Mouse (Mus musculus) right cerebral cortex, postnatal 36 days (tissue): Measurements from ENCODE around the gene Apod.
"Not testable (repeated sequence)": the region's sequence is repeated elsewhere in the genome, so short reads cannot be mapped to it uniquely, and the experiment has no call there.

Experiments
- DNase-seq, 2 experiments: peaks; one replicate each; pipeline ENCODE4 v3.0.0; 2022; ENCODE audit warnings: low spot score in 2 of 2, mixed read lengths in 1 of 2

Gene Apod

DNA sequence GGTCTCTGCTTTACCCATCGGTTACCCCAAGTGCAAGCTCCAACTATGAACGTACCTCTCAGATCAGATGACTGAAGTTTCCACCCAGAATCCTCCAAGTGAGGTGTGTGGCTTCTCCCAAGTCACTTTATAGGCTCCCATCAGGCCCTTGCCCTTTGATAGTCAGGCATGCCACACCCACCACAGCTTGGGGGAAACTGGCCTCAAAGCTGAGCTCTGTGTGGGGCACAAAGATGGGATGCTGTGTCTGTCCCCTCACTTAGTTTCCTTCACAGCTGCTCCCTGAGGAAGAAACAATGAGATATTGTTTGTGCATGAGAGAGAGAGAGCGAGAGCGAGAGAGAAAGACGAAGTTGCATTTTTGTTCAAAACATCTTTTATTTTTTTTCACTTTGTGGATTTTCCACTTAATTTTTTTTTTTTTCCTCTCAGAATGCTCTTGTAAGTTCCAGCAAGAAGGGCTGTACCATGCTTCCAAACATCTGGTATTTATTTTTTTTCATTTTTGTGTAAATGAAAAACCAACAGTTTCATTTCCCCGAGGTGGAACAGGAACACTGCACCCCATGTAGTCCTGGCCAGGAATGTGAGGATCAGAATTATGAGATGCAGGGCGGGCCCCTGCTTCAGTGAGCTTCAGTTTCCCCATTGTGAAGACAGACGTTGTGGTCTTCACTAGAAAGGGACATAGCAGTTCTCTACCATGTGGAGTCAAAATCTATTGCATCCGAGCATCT is at the start of gene Apod:
Gene Apod, minus strand, starts transcription at position 312 of the 737 bp plus-strand sequence.
- DNase-seq: no peak

GRCm38 (mm10) chr16:31363685-31364436 is 49.3 kb upstream of the Apod start:
- DNase-seq: no peak

- DNase-seq: no peak
Measured at GRCm38 (mm10) chr16:31359542-31359941, 44.9 kb upstream of the Apod start.

DNA sequence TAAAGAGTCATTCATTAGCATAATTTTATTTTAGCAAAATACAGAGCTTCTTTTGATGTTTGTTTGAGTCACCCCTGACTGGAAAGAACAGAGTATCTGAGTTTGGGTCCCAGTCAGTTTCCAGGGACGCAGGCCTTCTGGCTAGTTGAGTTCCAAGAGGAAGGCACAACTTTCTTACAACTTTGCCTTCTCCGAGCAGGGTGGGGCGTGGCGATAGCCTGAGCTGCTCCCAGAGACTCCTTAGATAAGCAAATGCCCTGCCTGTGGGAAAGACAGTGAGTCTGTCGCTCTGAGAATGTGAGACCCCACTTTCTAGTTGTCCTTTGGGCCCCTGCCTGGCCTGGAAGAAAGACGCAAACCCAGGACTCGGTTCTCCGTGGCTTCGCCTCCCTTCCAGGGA is 44.4 kb upstream of the Apod start:
- no peak for DNase-seq

GRCm38 (mm10) chr16:31358576-31358975 is 44.0 kb upstream of the Apod start:
- no peak for DNase-seq

GRCm38 (mm10) chr16:31355882-31356281 is 41.3 kb upstream of the Apod start:
- DNase-seq: no peak

DNA sequence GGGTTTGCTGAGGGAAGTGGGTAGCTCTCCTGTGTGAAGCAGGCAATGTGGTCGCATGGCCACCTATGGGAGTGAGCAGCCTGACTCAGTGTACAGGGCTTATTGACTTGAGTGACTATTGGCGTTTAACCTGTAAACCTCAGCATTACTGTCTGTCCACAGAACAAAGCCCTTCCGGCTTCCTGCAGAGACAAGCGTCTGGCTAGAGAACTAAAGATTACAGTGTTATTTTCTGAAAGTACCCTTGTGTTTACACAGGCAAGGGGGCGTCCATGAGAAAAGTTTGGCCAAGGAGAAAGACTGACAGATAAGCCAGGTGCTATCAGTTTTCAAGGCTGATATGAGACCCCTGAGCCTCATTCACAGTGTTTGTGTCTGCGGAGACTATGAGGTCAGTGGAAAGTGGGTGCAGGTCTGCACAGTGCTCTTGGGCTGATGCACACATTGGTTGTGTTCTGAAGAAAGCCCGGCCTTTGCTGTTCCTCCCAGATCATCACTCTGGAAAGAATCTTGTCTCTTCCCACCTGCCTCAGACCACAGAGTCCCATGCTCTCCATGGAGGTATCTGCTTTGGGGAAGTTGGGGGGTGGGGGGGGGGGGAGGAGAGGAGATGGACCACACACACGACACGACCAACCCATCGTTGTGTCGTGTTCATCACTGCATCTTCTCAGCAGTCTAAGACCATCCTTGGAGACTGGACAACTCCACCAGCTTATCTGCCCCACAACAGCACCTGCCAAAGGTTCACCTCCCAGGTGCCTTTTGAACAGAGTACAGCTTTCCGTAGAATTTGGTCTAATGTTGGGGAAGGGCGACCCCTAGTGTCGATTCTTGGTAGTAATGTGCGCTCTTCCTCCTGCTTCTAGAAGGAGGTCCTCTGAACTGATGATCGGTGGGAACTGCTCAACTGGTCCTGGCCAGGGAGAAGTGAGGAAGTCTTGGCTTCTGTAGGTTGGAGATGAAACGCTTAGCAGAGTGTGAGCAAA is 40.0 kb upstream of the Apod start:
- DNase-seq: peak in 1 of 2 experiments; percentile 37

DNA sequence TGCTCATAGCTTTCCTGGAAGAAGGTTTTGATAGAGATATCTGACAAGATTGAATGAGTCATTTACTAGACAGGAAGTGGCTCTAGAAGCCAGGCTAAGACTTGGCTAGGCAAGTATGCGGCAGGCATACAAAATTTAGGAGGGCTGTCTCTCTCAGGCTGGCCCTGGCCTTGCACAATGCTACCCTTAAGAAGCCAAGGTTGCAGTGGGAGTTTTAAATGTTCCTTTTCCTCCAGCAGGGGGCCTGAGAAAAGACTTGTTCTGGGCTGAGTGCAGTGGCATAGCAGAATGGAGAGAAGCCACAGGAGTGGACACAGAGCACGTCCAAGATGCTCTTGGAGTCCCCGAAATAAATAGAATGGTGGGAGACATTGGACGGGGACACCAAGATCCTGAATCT is 38.4 kb upstream of the Apod start:
- DNase-seq: no peak

GRCm38 (mm10) chr16:31347581-31347980 is 33.0 kb upstream of the Apod start:
- peak; percentile 54 to 60 for DNase-seq

GRCm38 (mm10) chr16:31342966-31343365 is 28.4 kb upstream of the Apod start:
- no peak for DNase-seq

- no peak for DNase-seq
Measured at GRCm38 (mm10) chr16:31342556-31342955, 27.9 kb upstream of the Apod start.

DNA sequence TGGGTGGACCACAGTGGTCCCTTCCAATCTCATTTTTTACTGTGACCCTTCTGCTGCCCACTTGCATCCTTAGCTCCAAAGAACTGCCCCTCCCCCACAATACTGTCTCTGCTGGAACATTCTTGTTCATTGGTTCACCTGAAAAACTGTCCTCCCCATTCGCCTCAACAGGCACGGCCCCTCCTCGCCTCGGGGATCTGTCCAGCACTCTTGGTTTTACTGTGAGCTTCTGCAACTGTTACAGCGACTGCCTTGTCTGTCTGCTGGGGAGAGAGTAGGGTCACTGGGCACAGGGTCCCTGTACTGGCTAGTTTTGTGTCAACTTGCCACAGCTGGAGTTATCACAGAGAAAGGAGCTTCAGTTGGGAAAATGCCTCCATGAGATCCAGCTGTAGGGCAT is 24.7 kb upstream of the Apod start:
- no peak for DNase-seq

- no peak for DNase-seq
Measured at GRCm38 (mm10) chr16:31337956-31338355, 23.3 kb upstream of the Apod start.

DNA sequence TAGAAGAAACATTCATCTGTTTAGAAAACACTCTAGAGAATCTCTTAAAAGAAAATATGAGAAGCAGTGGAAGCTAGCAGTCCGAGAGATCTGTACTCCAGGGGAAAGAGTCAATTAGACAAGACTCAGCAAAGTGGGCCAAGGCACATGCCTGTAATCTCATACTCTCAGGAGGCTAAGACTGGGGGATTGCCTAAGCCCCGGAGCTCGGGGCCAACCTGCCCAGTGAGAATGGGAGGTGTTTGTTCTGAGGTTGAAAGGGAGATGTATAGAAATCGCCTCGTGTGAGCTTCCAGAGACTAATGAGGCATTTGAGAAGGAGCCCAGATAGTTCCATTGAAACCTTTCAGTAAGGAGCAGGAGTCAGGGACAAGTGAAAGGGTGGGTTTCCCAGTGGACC is 20.2 kb upstream of the Apod start:
- no peak for DNase-seq

DNA sequence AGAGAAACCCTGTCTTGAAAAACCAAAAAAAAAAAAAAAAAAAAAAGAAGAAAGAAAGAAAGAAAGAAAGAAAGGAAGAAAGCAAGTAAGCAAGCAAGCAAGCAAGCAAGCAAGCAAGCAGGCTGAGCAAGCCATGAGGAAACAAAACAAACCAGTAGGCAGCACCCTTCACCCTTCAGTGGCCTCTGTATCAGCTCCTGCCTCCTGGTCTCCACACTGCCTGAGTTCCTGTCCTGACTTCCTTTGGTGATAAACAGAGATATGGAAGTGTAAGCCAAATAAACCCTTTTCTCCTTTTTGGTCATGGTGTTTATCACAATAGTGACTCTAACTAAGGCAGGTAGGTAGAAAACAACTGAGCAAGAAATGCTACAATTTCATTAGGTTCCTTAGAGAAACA is 18.0 kb upstream of the Apod start:
- DNase-seq: no peak

DNA sequence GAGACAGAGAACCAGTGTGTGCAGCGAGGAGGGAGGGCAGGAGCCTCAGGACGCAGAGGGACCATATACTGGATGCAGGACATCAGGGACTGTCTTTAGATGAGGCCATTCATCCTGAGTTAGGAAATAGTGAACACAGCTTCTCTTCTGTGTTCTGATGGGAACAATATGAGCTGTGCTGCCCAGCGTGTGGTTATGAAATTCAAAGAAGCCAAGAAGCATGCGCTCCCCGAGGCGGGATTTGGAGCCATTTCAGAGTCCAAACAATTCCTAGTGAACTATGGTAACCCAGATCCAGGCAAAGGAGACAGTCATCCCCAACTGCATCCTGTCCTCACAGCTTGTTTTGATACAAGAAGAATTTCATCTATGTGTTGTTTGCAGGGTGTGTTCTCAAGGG is 16.4 kb upstream of the Apod start:
- not testable (repeated sequence) for DNase-seq

- DNase-seq: no peak
Measured at GRCm38 (mm10) chr16:31329668-31330067, 15.1 kb upstream of the Apod start.

- DNase-seq: no peak
Measured at GRCm38 (mm10) chr16:31327891-31328290, 13.3 kb upstream of the Apod start.

DNA sequence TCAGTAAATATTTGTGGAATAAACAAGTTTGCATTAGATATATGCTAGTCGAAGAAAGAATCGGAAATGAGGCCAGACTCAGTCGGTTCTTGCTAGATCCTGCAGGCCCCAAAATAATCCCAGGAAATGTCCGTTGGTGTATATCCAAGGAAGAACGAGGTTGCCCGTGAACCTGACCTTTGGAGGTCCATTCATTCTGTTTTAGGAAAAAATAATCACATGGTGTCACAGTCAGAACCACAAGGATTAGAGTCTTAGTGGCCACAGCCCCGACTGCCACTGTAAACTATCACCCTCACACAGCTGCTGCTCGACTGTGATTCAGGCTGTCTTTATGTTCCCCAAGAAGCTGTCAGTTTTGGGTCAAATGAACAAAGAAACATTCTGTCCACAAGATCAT is 12.8 kb upstream of the Apod start:
- no peak for DNase-seq

DNA sequence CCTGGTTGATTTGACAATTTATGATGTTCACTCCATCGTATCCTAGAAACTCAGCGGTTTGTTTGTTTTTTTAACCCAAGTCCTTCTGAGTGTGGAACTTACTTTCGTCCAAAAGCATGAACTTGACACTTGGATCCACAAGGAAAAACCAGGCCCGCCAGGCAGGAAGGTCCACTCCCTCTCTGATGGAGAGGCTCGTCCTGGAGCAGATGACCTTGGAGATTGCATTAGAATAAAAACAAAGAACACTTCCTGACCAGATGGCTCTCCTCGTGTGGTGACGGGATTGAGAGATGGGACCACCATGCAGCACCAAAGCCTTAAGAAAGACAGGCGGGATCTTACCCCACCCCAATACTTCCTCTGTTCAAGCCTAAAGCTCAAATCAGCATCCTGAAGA is 12.1 kb upstream of the Apod start:
- DNase-seq: no peak

DNA sequence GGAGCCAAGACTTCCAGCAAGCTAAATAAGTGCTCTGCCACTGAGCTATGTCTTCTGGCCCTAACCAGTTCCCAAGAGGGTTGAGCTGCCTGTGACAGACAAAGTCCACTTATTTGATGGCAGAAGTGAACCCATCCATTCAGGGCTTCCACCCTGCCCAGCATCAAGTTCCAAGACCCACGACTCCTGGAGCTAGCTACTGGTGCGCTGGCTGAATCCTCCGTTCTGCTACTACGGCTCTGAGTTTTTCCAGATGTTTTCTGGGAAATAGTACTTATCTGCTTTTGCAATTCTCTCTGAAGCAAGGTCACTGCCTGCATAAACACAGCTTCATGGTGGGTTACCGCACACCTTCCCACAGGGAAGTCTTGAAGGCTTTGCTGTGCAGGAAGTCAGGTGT is 11.4 kb upstream of the Apod start:
- no peak for DNase-seq

DNA sequence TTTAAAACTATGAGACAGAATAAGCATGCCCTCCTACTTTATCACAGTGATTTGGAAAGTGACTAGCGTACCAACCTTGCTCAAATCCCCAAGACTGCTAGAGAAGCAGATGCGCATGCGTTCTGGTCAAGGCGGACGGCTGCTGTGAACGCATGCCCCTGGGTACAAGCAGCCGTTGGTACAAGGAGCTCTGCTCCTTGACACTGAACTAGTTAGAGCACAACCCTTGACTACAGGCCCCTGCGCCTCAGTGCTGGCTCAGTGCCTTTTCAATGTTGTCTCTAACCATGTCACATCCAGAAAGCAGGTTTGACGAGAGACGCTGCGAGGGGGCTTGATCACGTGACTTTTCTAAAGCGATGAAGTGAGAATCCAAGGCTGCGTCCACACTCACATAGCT is 10.5 kb upstream of the Apod start:
- no peak for DNase-seq
